Mouse (Mus musculus) gastrocnemius, adult 8-10 months (tissue): ENCODE data around the gene Sema6d. TPM values are rescaled to one million over a fixed set of nuclear protein-coding genes. Genes with fewer than 3 reads are reported as not detected.
A peak's percentile ranks its signal among the peaks of the same experiment; 100 is the strongest.

Source experiments
- DNase-seq, 2 experiments: peaks; one replicate each; pipeline ENCODE4 v3.0.0; 2022; ENCODE audit warnings: low spot score in 2 of 2
- total RNA-seq, 4 experiments: library from RNA; stranded (reverse); gene quantifications; 2 replicates each; pipeline ENCODE4 v1.2.4; 2022

Sema6d gene
- total RNA-seq, 4 experiments from 2014 or later = 7.4 to 10.0 (median 8.4) TPM

DNA sequence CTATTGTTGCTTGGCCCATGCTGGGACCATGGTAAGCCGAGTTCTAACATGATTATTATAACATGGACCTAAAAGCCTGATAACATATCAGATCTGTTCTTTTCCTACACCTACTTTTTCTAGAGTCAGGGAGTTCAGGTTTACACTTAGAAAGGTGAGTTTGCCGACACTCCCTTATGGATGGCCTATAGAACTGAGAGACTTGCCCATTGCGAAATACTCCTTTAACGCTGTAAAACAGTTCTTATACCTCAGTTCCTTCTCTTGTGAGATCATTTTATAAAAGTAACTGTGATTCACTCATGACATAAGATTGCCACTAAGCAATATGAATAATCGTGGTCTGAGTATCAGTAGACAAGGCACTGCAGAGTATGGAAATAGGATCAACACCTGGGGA lies 307.5 kb downstream of the Sema6d start:
- DNase-seq = no peak

DNA sequence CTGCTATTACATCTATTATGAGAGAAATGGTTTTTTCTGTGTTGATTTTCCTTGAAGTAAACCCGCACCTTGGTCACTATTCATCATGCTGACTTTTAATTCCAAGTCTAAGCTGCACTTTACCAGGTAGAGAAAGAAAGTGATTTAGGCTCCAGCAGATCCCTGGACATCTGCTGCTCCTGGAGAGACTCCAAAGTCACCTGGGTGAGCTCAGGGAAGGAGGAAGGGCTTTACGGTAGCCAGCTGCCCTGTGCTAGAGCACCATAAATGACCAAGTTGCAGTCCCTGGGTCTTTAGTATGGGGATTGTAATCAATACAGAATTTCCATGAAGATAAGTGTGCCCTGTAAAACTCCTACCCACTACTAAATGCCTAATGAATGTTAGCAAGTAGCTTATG lies 309.8 kb downstream of the Sema6d start:
- no peak for DNase-seq

GRCm38 (mm10) chr2:124401727-124402380 lies 312.1 kb downstream of the Sema6d start:
- no peak for DNase-seq

DNA sequence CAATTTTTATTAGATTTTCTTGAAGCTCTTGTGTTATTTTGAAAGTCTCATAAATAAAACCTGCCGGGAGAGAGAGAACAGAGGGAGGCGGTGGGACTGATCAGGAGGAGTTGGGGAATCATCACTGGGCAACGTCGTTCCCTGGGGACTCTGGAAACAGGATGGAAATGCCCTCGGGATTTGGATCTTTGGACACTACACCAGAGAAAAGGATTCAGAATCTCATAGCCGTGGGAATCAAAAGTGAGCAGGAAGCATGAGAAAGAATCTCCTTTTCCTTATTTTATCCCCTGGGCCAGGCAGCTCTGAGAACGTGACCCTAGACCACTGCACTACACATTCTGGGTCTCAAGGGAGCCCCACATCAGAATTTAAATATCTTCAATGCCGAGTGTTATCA lies 313.8 kb downstream of the Sema6d start:
- DNase-seq = peak in 1 of 2 experiments; percentile 4

DNA sequence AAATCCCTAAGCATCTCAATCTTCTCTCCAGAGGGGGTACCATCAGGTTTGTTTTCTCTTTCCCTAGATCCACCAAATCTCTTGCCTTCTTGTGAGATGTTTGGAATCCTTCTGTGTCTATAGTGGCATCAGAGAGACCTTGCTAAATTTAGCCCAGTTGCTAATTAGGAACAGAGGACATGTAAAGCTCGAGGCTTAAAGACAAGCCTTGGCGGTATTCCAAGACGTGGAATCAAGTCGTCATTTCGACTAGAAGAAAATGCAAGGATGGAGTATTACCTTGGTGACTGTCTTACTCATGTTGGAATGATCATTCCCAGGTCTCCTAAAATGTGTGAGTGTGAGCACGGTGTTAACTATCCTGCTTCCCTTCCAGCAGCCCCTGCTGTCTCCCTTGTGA lies 314.2 kb downstream of the Sema6d start:
- DNase-seq = no peak

- no peak for DNase-seq
Measured at GRCm38 (mm10) chr2:124404631-124405562, 315.1 kb downstream of the Sema6d start.

DNA sequence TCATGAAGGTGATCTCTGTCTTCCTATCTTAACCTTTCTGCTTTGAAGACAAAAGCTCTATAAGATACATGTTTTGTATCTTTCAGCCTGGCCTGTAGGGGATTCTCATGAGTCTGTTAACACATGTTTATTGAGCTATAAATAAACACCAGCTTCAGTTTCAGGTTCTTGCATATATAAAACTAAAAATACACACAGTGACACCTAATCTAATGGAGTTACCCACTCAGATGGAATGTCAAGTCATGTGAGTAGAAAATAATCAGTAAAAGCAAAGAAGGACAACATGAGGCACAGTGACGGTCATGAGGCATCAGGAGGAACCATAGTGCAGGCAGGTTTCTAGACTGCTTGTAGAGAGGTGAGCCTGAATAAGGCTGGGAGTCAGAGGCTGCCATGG lies 319.2 kb downstream of the Sema6d start:
- DNase-seq = no peak

- DNase-seq = no peak
Measured at GRCm38 (mm10) chr2:124416730-124417129, 327.0 kb downstream of the Sema6d start.

- DNase-seq = no peak
Measured at GRCm38 (mm10) chr2:124418319-124418718, 328.6 kb downstream of the Sema6d start.

GRCm38 (mm10) chr2:124420170-124420825 lies 330.5 kb downstream of the Sema6d start:
- DNase-seq = no peak

GRCm38 (mm10) chr2:124429744-124430143 lies 340.0 kb downstream of the Sema6d start:
- no peak for DNase-seq

DNA sequence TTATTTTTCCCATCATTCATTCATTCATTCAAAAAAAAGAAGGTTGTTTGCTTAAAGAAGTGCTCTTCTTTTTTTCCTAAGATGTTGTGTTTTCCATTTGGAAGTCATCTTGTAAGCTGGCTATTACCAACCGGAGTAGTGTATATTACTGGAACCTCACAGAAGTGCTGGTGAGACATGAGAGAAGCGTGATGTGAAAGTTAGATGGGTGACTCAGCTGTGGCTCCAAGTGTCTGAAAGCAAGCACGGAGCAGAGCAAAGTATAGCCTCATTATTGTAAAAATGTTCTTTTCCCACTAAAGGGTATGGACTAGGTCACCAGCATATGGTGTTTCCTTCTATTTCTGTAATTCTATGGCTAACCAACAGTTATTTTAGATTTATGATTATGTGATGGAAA lies 340.9 kb downstream of the Sema6d start:
- no peak for DNase-seq

GRCm38 (mm10) chr2:124435382-124436002 lies 345.7 kb downstream of the Sema6d start:
- no peak for DNase-seq

DNA sequence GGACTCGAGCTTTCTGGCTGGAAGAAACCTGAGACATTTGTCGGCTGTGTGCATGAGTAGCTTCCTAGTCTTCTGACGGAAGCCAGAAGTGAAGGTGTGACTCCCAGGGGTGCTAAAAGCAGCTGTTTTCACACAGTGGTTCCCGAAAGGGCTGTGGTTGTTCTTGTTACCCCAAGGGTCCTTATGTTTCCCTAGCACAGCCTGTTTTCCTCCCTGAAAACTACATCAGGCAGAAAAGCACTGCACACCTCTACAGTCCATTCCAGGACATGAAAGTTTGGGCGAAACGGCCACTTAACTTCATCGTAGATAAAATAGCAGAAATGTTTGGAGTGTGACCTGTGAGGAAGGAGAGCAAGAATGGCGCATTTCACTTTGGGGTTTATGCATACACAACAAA lies 346.9 kb downstream of the Sema6d start:
- no peak for DNase-seq

DNA sequence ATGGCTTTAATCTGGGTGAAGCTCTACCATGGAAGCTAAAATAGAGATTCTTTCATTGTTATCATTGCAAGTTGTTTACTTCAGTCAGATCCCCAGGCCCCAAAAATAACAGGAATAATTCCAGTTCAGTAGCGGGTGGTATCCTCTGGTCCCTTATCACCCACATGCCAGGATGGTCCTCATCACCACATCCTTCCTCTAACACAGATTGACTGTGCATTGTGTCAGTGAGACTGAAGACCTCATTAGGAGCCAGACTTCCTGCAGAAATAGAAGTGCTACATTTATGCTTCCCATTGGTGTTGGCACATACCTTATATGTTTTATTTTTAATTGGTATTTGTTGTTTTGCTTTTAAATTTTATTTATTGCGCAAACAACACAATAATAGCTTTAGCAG lies 354.4 kb downstream of the Sema6d start:
- DNase-seq = no peak

DNA sequence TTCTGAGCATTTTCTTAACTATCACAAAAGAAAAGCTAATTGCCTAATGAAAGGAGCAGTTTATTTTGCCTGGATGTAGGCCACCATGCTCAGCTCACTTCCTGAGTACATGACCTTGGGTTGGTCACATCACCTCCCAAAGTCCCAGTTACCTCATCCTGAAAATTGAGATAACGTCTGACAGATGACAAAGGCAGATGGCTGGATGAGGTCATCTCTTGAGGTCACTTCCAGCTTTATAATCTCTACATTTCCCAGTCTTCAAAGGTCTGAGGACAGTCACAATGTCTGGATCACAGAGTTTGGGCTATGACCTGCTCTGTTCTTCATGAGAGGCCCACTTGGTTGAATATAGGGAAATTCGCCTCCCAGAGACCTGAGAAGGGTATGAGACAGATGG lies 366.1 kb downstream of the Sema6d start:
- no peak for DNase-seq

- no peak for DNase-seq
Measured at GRCm38 (mm10) chr2:124456999-124457398, 367.2 kb downstream of the Sema6d start.

DNA sequence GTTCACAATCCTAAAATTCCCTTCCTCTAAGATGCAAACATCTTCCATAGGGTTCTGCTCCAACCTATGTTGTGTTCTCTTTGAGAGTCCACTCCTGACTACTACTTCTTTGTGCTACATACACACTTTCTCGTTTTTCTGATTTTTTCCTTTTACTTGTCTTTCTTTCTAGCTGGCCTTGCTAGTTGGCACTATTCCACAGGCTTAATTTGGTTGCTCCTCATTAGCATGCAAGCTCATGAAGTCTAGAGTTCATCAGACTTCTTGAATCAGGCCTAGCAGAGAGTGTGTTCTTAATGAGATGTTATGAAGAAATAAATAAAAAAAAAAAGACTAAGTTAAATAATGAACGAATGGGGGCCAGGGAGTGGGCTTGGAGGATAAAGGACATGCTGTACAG lies 368.3 kb downstream of the Sema6d start:
- DNase-seq = no peak

- no peak for DNase-seq
Measured at GRCm38 (mm10) chr2:124460956-124461355, 371.2 kb downstream of the Sema6d start.

- no peak for DNase-seq
Measured at GRCm38 (mm10) chr2:124461378-124461851, 371.6 kb downstream of the Sema6d start.
